Mouse (Mus musculus) intestine, postnatal 0 days (tissue): ENCODE results near the gene Arhgap6. TPM values are rescaled to one million over a fixed set of nuclear protein-coding genes. Genes with fewer than 3 reads are reported as not detected.

Experiments
- ATAC-seq: fragments of 200-750 bp; cut with Nextera tagmentation; 2 replicates; pipeline ENCODE4 v1.8.0; 2017; ENCODE audit warnings: mild to moderate bottlenecking, moderate TSS enrichment, moderate library complexity
- H3K27ac ChIP-seq: fragments of 300-500 bp; sonication (generic); 2 replicates; pipeline ENCODE4 v1.5.1; 2014; ENCODE audit warnings: mild to moderate bottlenecking, low read depth, low read length, moderate library complexity
- H3K27me3 ChIP-seq: fragments of 300-500 bp; sonication (generic); replicated peaks from 2 replicates; pipeline ENCODE4 v1.6.1; 2014; ENCODE audit warnings: low read length, mixed read lengths; ENCODE audit not compliant: control insufficient read depth, insufficient read depth
- H3K36me3 ChIP-seq: fragments of 300-500 bp; sonication (generic); 2 replicates; pipeline ENCODE4 v1.6.1; 2014; ENCODE audit warnings: mild to moderate bottlenecking, moderate library complexity; ENCODE audit not compliant: control insufficient read depth, insufficient read depth
- H3K4me1 ChIP-seq: fragments of 300-500 bp; sonication (generic); replicated peaks from 2 replicates; pipeline ENCODE4 v1.6.1; 2014; ENCODE audit warnings: antibody characterized with exemption, low read length, mixed read lengths; ENCODE audit not compliant: control insufficient read depth, insufficient read depth
- H3K4me2 ChIP-seq: fragments of 300-500 bp; sonication (generic); replicated peaks from 2 replicates; pipeline ENCODE4 v1.6.1; 2014; ENCODE audit warnings: low read depth, mild to moderate bottlenecking, moderate library complexity
- H3K4me3 ChIP-seq: fragments of 300-500 bp; sonication (generic); 2 replicates; pipeline ENCODE4 v1.5.1; 2014; ENCODE audit warnings: low read depth, low read length
- H3K9ac ChIP-seq: fragments of 300-500 bp; sonication (generic); 2 replicates; pipeline ENCODE4 v1.6.1; 2014; ENCODE audit warnings: mild to moderate bottlenecking, low read depth, low read length
- H3K9me3 ChIP-seq: fragments of 300-500 bp; sonication (generic); 2 replicates; pipeline ENCODE4 v1.6.1; 2016; ENCODE audit warnings: mixed run types; ENCODE audit not compliant: control insufficient read depth
- CTCF ChIP-seq: sonication (generic); IDR thresholded peaks from 2 replicates; pipeline ENCODE4 v1.5.1; 2016; ENCODE audit warnings: low read depth, mild to moderate bottlenecking, control low read depth, antibody characterized with exemption, moderate library complexity
- WGBS: fragments of 180-500 bp; shearing (Covaris S2); extraction: QIAGEN DNeasy Blood & Tissue Kit; methylation state at CpG from one replicate; pipeline ENCODE4 v1.1.7; 2014; 5-methylcytosine and 5-hydroxymethylcytosine counted together
- polyA plus RNA-seq: library from polyadenylated mRNA; unstranded; fragments of >200 nt; fragmentation: Nextera tagmentation; extraction: Ambion mirVana; gene quantifications from 2 replicates; pipeline ENCODE4 v1.2.1, GENCODE M21; 2015

Arhgap6 gene
- polyA plus RNA-seq, 1 experiment from 2014 or later: 5.9 TPM

GRCm38 (mm10) chrX:168818858-168819257 lies 24.0 kb downstream of the Arhgap6 start:
- no peak overlapping the region for H3K4me3 ChIP-seq
- TF ChIP-seq CTCF: no peak
- ATAC-seq: no peak
- no peaks in the 10 kb centered on the region for H3K4me1 ChIP-seq
- H3K9me3 ChIP-seq: no peaks in the 10 kb centered on the region
- WGBS: 65% methylated on average over 3 of the region's 3 CpGs
- H3K9ac ChIP-seq: no peak overlapping the region
- H3K36me3 ChIP-seq: no peaks in the 10 kb centered on the region
- no peak overlapping the region for H3K27ac ChIP-seq
- H3K27me3 ChIP-seq: no peaks in the 10 kb centered on the region
- no peak overlapping the region for H3K4me2 ChIP-seq

- no peak for TF ChIP-seq CTCF
- Histone ChIP-seq H3K4me3 (no peak overlapping the region), H3K9ac (no peak overlapping the region), H3K4me2 (no peak overlapping the region), H3K27me3 (no peaks in the 10 kb centered on the region), H3K4me1 (no peaks in the 10 kb centered on the region), H3K9me3 (no peaks in the 10 kb centered on the region), H3K27ac (no peak overlapping the region), H3K36me3 (no peaks in the 10 kb centered on the region)
- ATAC-seq: no peak
- 78% methylated on average over 2 of the region's 2 CpGs for WGBS
These were observed 29.3 kb downstream of the Arhgap6 start for GRCm38 (mm10) chrX:168824166-168824565.

- Histone ChIP-seq H3K4me1 (no peaks in the 10 kb centered on the region), H3K27me3 (no peaks in the 10 kb centered on the region), H3K9ac (no peak overlapping the region), H3K4me2 (no peak overlapping the region), H3K4me3 (no peak overlapping the region), H3K27ac (no peak overlapping the region), H3K36me3 (no peaks in the 10 kb centered on the region), H3K9me3 (no peaks in the 10 kb centered on the region)
- no peak for TF ChIP-seq CTCF
- ATAC-seq: no peak
- WGBS: 66% methylated on average over 5 of the region's 5 CpGs
These were observed 37.4 kb downstream of the Arhgap6 start for GRCm38 (mm10) chrX:168832343-168832742.

- Histone ChIP-seq H3K4me3 (no peak overlapping the region), H3K4me1 (no peaks in the 10 kb centered on the region), H3K27me3 (no peaks in the 10 kb centered on the region), H3K4me2 (no peak overlapping the region), H3K36me3 (no peaks in the 10 kb centered on the region), H3K9me3 (no peaks in the 10 kb centered on the region), H3K27ac (no peak overlapping the region), H3K9ac (no peak overlapping the region)
- no peak for TF ChIP-seq CTCF
- no peak for ATAC-seq
These were observed 53.2 kb downstream of the Arhgap6 start for GRCm38 (mm10) chrX:168848062-168848461.

- no peak overlapping the region for H3K4me2 ChIP-seq
- H3K4me3 ChIP-seq: no peak overlapping the region
- no peak overlapping the region for H3K27ac ChIP-seq
- H3K4me1 ChIP-seq: no peaks in the 10 kb centered on the region
- H3K9ac ChIP-seq: no peak overlapping the region
- 43% methylated on average over 1 of the region's 1 CpGs for whole genome bisulfite sequencing
- no peak for TF ChIP-seq CTCF
- ATAC-seq: no peak
- H3K27me3 ChIP-seq: no peaks in the 10 kb centered on the region
- no peaks in the 10 kb centered on the region for H3K36me3 ChIP-seq
- H3K9me3 ChIP-seq: no peaks in the 10 kb centered on the region
These were observed 79.8 kb downstream of the Arhgap6 start for GRCm38 (mm10) chrX:168874688-168875087.

GRCm38 (mm10) chrX:168903557-168903956 lies 108.7 kb downstream of the Arhgap6 start:
- WGBS: 69% methylated on average over 2 of the region's 2 CpGs
- Histone ChIP-seq H3K4me3 (no peak overlapping the region), H3K9ac (no peak overlapping the region), H3K9me3 (no peaks in the 10 kb centered on the region), H3K27me3 (no peaks in the 10 kb centered on the region), H3K36me3 (no peaks in the 10 kb centered on the region), H3K4me1 (no peaks in the 10 kb centered on the region), H3K4me2 (no peak overlapping the region), H3K27ac (no peak overlapping the region)
- TF ChIP-seq CTCF: no peak
- ATAC-seq: no peak

GRCm38 (mm10) chrX:168904086-168904485 lies 109.2 kb downstream of the Arhgap6 start:
- Histone ChIP-seq H3K4me1 (no peaks in the 10 kb centered on the region), H3K27ac (no peak overlapping the region), H3K9me3 (no peaks in the 10 kb centered on the region), H3K27me3 (no peaks in the 10 kb centered on the region), H3K9ac (no peak overlapping the region), H3K36me3 (no peaks in the 10 kb centered on the region), H3K4me3 (no peak overlapping the region), H3K4me2 (no peak overlapping the region)
- no peak for ATAC-seq
- WGBS: 71% methylated on average over 3 of the region's 3 CpGs
- no peak for TF ChIP-seq CTCF
